Mouse (Mus musculus) cerebellum, adult 2 months (tissue): ENCODE data around the gene Nans.

ENCODE experiments used
- CTCF ChIP-seq: fragments of 200-500 bp; IDR thresholded peaks from 2 replicates; pipeline ENCODE4 v1.5.1; 2011; ENCODE audit warnings: low read depth, mild to moderate bottlenecking, control low read depth, low read length, moderate library complexity, borderline replicate concordance; ENCODE audit not compliant: insufficient read depth
- POLR2A ChIP-seq: fragments of 200-500 bp; IDR thresholded peaks from 2 replicates; pipeline ENCODE4 v1.6.1; 2011; ENCODE audit warnings: low read length, control low read depth, borderline replicate concordance; ENCODE audit not compliant: insufficient read depth

- TF ChIP-seq POLR2A = no peak
- no peak for TF ChIP-seq CTCF
These were observed 43.9 kb downstream of the Nans start for GRCm38 (mm10) chr4:46532926-46533325.
